Mouse (Mus musculus) cerebellum, adult 11 months (tissue): Measurements from ENCODE around the gene Tas1r2.

Experiments used
- DNase-seq: peaks from one replicate; pipeline ENCODE4 v3.0.0; 2022

Gene Tas1r2

DNA sequence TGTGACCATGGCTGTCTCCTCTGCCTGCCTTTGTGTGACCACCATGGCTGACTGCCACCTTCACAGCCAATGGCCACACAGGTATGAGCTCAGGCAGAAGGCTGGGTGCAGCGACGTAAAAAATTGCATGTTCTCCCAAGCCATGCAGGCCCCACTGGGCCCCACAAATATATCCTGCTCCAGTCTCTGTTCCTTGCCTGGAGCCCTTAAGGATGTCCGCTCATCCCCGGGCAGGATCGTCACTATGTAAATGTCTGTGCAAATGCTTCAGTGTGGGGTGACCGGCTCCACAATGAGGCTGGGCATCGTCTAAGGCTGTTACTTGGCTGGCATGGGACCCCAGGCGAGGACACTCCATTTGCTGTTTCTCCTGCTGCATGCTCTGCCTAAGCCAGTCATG, at the start of gene Tas1r2:
Gene Tas1r2, plus strand, starts transcription at position 301 of the 400 bp plus-strand sequence.
- no peak for DNase-seq

DNA sequence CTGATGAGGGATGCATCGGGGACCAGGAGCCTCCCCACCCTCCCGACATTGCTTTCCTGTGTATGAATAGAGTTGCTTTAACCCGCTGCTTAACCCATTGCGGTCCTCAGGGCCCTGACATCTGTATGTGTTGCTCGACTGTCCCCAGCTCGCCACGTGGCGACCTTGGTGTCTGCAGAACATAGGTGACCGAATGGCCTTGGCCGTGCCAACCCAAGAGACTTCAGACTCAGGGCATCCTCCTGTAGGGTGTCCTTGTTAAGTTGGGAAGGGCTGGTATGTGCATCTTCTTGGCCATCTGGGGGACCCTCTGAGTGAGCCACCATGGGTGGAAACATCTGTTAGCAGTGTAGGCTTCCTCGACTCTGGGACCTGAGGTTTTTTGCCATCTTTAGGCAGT, 48.1 kb upstream of the Tas1r2 start:
- no peak for DNase-seq

GRCm38 (mm10) chr4:139606732-139607131, 46.6 kb upstream of the Tas1r2 start:
- DNase-seq: no peak

DNA sequence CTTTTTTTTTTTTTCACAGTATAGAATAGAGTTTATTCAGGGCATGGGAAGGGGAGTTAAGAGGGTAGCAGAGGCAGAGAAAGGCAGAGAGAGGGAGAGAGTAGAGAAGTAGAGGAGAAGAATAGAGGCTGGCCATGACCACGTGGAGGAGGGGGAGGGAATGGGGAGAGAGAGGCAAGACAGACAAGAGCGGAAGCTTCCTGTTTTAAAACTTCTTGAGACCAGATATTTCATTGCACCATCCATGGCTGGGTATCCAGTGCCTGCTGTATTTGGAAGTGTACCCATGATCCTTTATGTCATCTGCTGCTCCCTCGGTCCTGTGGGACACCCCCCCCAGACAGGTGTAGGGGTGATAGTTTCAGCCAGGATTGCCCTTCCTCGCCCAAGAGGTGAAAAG, 44.4 kb upstream of the Tas1r2 start:
- DNase-seq: no peak

- DNase-seq: no peak
Observed at GRCm38 (mm10) chr4:139610954-139611353, 42.4 kb upstream of the Tas1r2 start.

DNA sequence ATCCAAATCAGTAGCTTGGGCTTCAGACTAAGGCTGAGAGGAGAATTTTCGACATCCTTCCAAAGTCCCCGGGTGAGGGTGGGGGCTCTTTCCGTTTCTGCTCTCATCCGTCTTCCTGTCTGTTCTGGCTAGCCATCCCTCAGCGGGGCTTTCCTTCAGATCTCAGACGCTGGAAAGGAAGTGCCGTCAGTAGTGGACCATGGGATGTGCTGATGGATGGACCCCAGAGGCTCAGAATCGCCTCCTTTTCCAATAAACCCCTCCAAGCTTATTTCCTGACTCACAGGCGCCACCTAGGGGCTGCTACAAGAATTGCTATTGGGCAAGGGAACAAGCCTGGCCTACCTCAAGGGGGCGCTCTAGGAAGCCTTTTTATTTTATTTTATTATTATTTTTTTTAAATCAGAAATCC, 41.8 kb upstream of the Tas1r2 start:
- DNase-seq: peak; percentile 76

DNA sequence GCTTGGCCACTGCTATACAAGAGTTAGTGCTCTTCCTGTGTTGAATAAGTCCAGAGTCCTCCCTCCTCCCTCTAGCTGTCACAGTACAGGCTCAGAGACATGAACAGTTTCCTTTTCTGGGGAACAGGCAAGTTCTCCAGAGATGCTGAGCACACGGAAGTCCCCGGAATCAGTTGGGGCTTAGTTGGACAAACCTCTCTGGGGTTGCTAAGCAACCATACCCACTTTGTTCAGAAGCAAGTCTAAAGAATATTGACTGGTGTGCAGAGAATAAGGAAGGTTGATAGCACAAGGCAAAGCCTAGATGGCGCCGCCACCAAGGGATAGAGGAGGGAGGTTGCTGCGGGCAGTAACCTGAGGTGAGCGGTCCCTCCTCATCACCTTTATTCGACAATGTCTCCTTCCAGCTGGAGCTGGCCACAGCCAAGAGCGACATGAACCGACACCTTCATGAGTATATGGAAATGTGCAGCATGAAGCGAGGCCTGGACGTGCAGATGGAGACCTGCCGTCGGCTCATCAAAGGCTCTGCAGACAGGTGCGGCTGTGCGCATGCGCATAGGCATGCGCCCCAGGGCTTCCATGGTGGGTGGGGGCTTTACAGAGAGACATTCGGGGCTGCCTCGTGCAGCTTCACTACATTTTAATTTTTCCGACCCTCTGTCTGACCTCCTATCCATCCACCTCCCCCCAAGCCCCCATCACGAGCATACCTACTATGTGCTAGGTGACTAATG, 38.6 kb upstream of the Tas1r2 start:
- DNase-seq: no peak

DNA sequence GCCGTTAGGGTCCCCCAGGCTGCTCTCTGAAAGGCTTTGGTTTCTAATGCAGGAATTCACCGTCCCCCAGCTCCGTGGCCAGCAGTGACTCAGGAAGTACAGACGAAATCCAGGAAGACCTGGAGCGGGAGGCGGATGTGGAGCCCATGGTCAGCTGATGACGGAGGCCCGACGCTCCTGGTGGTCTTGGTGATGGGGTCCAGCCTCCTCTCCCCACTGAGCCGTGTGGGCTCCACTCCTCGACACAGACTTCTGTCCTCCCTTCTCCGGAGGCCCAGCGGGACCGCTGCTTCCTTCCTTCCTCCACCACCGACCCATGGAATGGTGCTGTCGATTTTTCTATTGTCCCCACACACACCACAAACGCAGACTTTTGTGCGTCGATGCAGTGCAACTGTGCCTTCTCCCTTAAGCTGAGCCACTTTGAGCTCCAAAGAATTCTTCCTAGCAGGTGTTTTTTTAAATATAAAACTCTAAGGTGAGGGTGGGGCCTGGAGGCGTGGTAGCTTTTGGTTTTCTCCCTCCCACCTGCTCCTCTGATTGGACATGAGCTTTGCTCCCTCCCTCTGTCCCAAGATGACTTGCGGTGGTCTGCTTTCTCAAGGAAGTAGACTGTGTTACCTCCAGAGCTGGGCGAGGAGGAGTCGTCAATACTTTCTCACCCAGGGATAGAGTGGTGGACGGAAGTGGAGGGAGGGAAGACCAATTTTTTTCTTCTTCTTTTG, 36.9 kb upstream of the Tas1r2 start:
- no peak for DNase-seq

DNA sequence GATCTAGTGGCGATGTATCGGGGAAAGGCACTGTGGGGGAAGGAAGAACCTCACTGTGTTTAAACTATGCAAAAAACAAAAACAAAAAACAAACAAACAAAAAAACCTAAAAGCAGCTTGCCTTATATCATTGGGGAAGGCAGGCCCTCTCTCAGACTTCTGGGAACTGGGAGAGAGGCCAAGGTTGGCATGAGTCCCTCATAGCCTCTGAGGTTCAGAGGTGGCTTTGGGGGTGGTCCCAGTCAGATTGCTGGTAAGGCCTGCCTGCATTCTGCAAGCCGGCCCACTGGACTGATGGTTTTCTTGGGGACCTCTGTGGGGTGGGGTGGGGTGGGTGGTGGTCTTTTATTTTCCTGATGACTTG, 36.4 kb upstream of the Tas1r2 start:
- no peak for DNase-seq

DNA sequence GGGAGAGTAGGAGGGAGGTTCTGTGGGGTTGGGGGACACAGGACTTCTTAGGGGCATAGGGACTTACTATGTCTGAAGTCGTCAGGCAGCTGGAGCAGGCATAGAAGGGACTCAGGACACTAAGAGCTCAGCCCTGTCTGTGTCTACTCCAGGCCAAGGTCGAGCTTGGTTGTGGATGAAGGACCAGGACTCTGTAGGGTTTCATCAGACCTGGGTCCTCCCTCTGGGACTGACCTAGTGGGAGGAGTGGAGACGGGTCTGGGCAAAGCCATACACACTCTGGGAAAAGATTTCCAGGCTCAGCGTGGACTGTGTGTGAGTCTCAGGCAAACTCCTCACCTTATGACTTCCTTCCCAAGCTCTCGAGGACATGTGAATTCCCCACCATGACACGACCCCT, 33.6 kb upstream of the Tas1r2 start:
- no peak for DNase-seq

GRCm38 (mm10) chr4:139622373-139623282, 30.7 kb upstream of the Tas1r2 start, which contains the start of gene Aldh4a1:
Aldh4a1 (plus strand) TSS chr4:139622866.
- peak; percentile 88 for DNase-seq

- no peak for DNase-seq
Observed at GRCm38 (mm10) chr4:139623434-139624115, 29.8 kb upstream of the Tas1r2 start.

DNA sequence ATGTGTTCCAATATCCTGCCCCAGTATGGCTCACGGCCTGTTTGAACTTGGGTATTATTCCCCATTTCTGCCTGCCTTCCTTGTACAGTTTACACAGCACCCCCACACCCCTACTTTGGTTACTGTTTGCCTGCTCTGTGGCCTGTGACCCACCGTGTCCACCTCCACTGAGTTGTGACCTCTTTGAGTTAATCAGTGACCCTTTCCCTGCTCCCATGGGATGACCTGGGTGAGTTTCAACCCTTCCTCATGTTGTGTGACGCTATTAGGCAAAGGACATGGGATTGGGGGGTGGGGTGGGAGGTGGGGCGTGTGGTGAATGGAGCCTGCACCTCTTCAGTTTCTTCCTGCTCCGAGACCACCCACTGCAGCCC, 29.2 kb upstream of the Tas1r2 start:
- no peak for DNase-seq

- DNase-seq: no peak
Observed at GRCm38 (mm10) chr4:139624706-139625105, 28.6 kb upstream of the Tas1r2 start.

GRCm38 (mm10) chr4:139627361-139627760, 26.0 kb upstream of the Tas1r2 start:
- no peak for DNase-seq

DNA sequence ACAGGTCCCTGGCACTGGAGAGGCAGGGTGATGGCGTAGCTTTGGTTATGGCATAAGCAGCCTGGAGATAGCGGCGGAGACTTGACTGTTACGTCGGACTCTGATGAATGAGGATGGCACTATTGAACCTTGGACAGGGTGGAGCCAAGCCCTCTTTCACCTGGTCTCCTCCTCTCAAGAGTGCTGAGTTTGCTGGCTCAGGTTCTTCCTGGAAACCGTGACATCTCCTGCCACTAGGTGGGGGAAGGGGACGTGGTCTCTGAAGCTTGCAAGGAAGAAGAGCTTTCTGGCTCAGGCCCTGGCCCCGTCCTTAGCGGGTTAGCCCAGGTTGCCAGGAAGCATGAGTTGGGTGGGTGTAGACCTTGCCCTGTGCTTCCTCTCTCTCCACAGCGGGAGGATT, 23.2 kb upstream of the Tas1r2 start:
- no peak for DNase-seq

- DNase-seq: no peak
Observed at GRCm38 (mm10) chr4:139631141-139631540, 22.2 kb upstream of the Tas1r2 start.

GRCm38 (mm10) chr4:139631569-139632253, 21.6 kb upstream of the Tas1r2 start:
- DNase-seq: no peak

DNA sequence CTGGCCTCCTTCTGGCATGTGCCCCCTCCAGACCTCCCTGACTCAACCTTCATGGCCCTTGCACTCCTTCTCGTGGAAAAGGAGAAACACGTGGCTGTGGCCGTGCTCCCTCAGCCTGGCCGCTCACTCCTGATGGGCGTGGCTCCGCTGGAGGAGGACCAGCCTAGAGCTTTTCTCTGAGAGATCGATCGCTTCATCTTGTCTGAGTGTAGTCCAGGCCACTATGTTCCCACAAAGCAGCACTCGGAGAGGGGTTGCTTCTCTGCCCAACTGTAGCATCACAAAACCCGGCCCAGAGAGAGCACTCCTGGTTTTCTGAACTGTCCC, 21.1 kb upstream of the Tas1r2 start:
- DNase-seq: no peak

- peak; percentile 71 for DNase-seq
Observed at GRCm38 (mm10) chr4:139636373-139636772, 17.0 kb upstream of the Tas1r2 start.

GRCm38 (mm10) chr4:139637847-139638246, 15.5 kb upstream of the Tas1r2 start:
- DNase-seq: no peak

DNA sequence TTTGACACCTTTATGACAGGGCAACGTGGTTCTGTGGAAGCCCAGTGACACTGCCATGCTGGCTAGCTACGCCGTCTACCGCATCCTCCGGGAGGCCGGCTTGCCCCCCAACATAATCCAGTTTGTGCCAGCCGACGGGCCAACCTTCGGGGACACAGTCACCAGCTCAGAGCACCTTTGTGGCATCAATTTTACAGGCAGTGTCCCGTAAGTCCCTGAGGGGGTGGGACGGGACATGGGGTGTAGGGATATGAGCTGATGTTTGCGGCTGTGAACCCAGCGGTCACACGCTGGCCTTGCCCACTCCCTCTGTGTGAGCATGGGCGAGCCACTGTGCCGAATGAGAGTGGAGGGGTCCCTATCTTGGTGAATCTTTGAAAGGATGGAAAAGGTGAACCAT, 15.0 kb upstream of the Tas1r2 start:
- no peak for DNase-seq
